Mouse (Mus musculus) heart, embryonic 11.5 days (tissue): ENCODE measurements around the gene Mageb1. TPM values are rescaled to one million over a fixed set of nuclear protein-coding genes. Genes with fewer than 3 reads are reported as not detected.
"Not testable (repeated sequence)": the region's sequence is repeated elsewhere in the genome, so short reads cannot be mapped to it uniquely, and the experiment has no call there.

Experiments
- ATAC-seq: fragments of 200-750 bp; cut with Nextera tagmentation; replicated peaks from 2 replicates; pipeline ENCODE4 v1.8.0; 2017; ENCODE audit warnings: moderate library complexity; ENCODE audit not compliant: insufficient number of reproducible peaks, low FRiP score, low TSS enrichment
- H3K27ac ChIP-seq: fragments of 300-500 bp; sonication (generic); 2 replicates; pipeline ENCODE4 v1.5.1; 2014; ENCODE audit warnings: mild to moderate bottlenecking, low read depth, low read length
- H3K27me3 ChIP-seq: fragments of 300-500 bp; sonication (generic); 2 replicates; pipeline ENCODE4 v1.6.1; 2014; ENCODE audit warnings: mild to moderate bottlenecking, low read length, mixed read lengths; ENCODE audit not compliant: control insufficient read depth, insufficient read depth
- H3K36me3 ChIP-seq: fragments of 300-500 bp; sonication (generic); 2 replicates; pipeline ENCODE4 v1.6.1; 2014; ENCODE audit warnings: mild to moderate bottlenecking, low read length, moderate library complexity, mixed read lengths; ENCODE audit not compliant: control insufficient read depth, insufficient read depth
- H3K4me1 ChIP-seq: fragments of 300-500 bp; sonication (generic); 2 replicates; pipeline ENCODE4 v1.6.1; 2014; ENCODE audit warnings: low read length; ENCODE audit not compliant: control insufficient read depth, insufficient read depth
- H3K4me2 ChIP-seq: fragments of 300-500 bp; sonication (generic); 2 replicates; pipeline ENCODE4 v1.6.1; 2014; ENCODE audit warnings: mild to moderate bottlenecking, moderate library complexity
- H3K4me3 ChIP-seq: fragments of 300-500 bp; sonication (generic); 2 replicates; pipeline ENCODE4 v1.5.1; 2014; ENCODE audit warnings: low read depth, low read length
- H3K9ac ChIP-seq: fragments of 300-500 bp; sonication (generic); 2 replicates; pipeline ENCODE4 v1.6.1; 2014; ENCODE audit warnings: mild to moderate bottlenecking, low read depth, low read length, moderate library complexity
- H3K9me3 ChIP-seq: fragments of 300-500 bp; sonication (generic); replicated peaks from 2 replicates; pipeline ENCODE4 v1.6.1; 2016; ENCODE audit warnings: low read length; ENCODE audit not compliant: control insufficient read depth
- WGBS: fragments of 180-500 bp; shearing (Covaris S2); extraction: QIAGEN DNeasy Blood & Tissue Kit; methylation state at CpG from one replicate; pipeline ENCODE4 v1.1.7; 2014; ENCODE audit not compliant: insufficient replicate concordance; 5-methylcytosine and 5-hydroxymethylcytosine counted together
- polyA plus RNA-seq: library from polyadenylated mRNA; unstranded; fragments of >200 nt; fragmentation: Nextera tagmentation; extraction: Ambion mirVana; gene quantifications from 2 replicates; pipeline ENCODE4 v1.2.1, GENCODE M21; 2014

The Mageb1 gene
- not detected in 2 replicates for polyA plus RNA-seq

DNA sequence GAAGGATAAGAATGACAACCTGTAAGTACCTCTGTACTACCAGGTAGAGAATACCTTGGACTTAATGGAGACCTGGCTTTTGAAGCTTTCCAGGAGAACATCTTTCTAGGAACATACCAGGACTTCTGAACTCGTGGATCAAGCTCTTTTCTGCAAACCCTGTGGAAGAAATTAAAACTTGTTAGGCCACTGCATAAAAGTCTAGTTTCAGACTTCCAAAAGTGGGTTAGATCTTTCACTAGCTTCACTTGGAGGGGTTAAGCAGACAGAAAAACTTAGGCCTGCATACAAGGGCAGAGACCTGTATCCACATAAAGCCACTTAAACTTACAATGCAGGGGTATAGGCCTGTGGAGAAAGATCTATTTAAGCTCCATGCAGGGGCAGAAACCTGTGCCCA, at the start of gene Mageb1:
Gene Mageb1, minus strand, starts transcription at position 101 of the 400 bp plus-strand sequence.
- not testable (repeated sequence) for H3K27me3 ChIP-seq, H3K27ac ChIP-seq, ATAC-seq, H3K36me3 ChIP-seq, H3K4me2 ChIP-seq, H3K4me3 ChIP-seq, H3K9me3 ChIP-seq, H3K4me1 ChIP-seq, H3K9ac ChIP-seq
- 38% methylated on average over 1 of the region's 1 CpGs for WGBS

Other genes starting within 250 kb of the Mageb1 start
- not detected in 2 replicates for gene Mageb5, start 233.3 kb downstream of the Mageb1 start, polyA plus RNA-seq